Mouse (Mus musculus): ENCODE results near the gene Ier5l. TPM values are rescaled to one million over a fixed set of nuclear protein-coding genes. Genes with fewer than 3 reads are reported as not detected.

Ier5l gene
- total and polyA plus RNA-seq, 3 experiments, result 0.06 TPM; not detected in 2

- Histone ChIP-seq H3K79me2 (ENCODE audit: control insufficient read depth, insufficient read depth, low read length, poor library complexity) (no peaks in the 10 kb centered on the region), H3K4me3 (ENCODE audit: control insufficient read depth in 1 of 2, insufficient read depth in 1 of 2, low read depth in 2 of 2, low read length in 2 of 2) (peak overlapping the region; percentile 79 to 96), H3K27ac (ENCODE audit: control insufficient read depth, low read depth, low read length) (peak overlapping the region; percentile 21; the same call in 1 of the 2 replicates), H3K36me3 (ENCODE audit: control insufficient read depth in 1 of 2, insufficient read depth in 2 of 2, low read length in 2 of 2) (0 out of 4 replicates have a peak, but pooled peaks cover 0 to 2% of the 10 kb centered on the region in 2 experiments), H3K4me1 (ENCODE audit: control insufficient read depth in 1 of 2, insufficient read depth in 2 of 2, low read length in 2 of 2) (peaks cover 0 to 3% of the 10 kb centered on the region in 2 experiments; a peak in 1 of 4 replicates), H3K27me3 (ENCODE audit: control insufficient read depth in 1 of 2, insufficient read depth in 2 of 2, low read length in 2 of 2) (no peaks in the 10 kb centered on the region), H3K9ac (ENCODE audit: control insufficient read depth, low read depth, low read length, poor library complexity, severe bottlenecking) (peak overlapping the region; percentile 58), H3K9me3 (replicated peaks; ENCODE audit: insufficient read depth, low read length) (no peaks in the 10 kb centered on the region)
- peak; percentile 67 for DNase-seq (ENCODE audit: low read depth, low spot score)
- TF ChIP-seq POLR2A (IDR thresholded peaks at IDR 0.05; ENCODE audit: control insufficient read depth in 1 of 2, insufficient read depth in 1 of 2, low read depth in 1 of 2, low read length in 2 of 2, poor library complexity in 1 of 2) (no peak), KAT2A (conservative IDR thresholded peaks at IDR 0.05; ENCODE audit: low read depth, low read length) (0 out of 2 replicates have a peak, but pooled peaks have one; percentile 8), MYB (IDR thresholded peaks at IDR 0.05; ENCODE audit: low read depth, low read length) (no peak), MXI1 (IDR thresholded peaks at IDR 0.05; ENCODE audit: low read depth, low read length) (peak; percentile 66), GABPA (IDR thresholded peaks at IDR 0.05; ENCODE audit: low read depth, low read length) (no peak), CHD1 (IDR thresholded peaks at IDR 0.05; ENCODE audit: low read depth, low read length) (no peak), GATA1 (IDR thresholded peaks at IDR 0.05; ENCODE audit: low read depth, low read length) (no peak), MAZ (IDR thresholded peaks at IDR 0.05; ENCODE audit: low read depth, low read length) (no peak)
These were observed 9.6 kb downstream of the Ier5l start for GRCm38 (mm10) chr2:30464411-30464810.

- TF ChIP-seq MAX (IDR thresholded peaks at IDR 0.05; ENCODE audit: low read length) (0 out of 2 replicates have a peak, but pooled peaks have one; percentile 13), CHD1 (IDR thresholded peaks at IDR 0.05; ENCODE audit: low read depth, low read length) (no peak), POLR2AphosphoS2 (IDR thresholded peaks at IDR 0.05; ENCODE audit: low read length) (peak; percentile 95), ZKSCAN1 (IDR thresholded peaks at IDR 0.05; ENCODE audit: low read depth, low read length) (no peak), SIN3A (IDR thresholded peaks at IDR 0.05; ENCODE audit: low read length) (peak; percentile 77), RAD21 (IDR thresholded peaks at IDR 0.05; ENCODE audit: low read depth, low read length) (no peak), MAZ (IDR thresholded peaks at IDR 0.05; ENCODE audit: low read depth, low read length) (peak; percentile 65; the same call in 1 of the 2 replicates), ETS1 (IDR thresholded peaks at IDR 0.05; ENCODE audit: low read depth, low read length) (peak; percentile 84), ZMIZ1 (IDR thresholded peaks at IDR 0.05; ENCODE audit: low read depth, low read length) (0 out of 2 replicates have a peak, but pooled peaks have one; percentile 50), GATA1 (IDR thresholded peaks at IDR 0.05; ENCODE audit: low read depth, low read length) (0 out of 2 replicates have a peak, but pooled peaks have one; percentile 13), USF1 (IDR thresholded peaks at IDR 0.05; ENCODE audit: low read depth, low read length) (0 out of 2 replicates have a peak, but pooled peaks have one; percentile 27), NELFE (IDR thresholded peaks at IDR 0.05; ENCODE audit: low read depth, low read length) (peak; percentile 69), TBP (IDR thresholded peaks at IDR 0.05; ENCODE audit: low read depth, low read length) (peak; percentile 73), CHD2 (IDR thresholded peaks at IDR 0.05; ENCODE audit: low read length) (no peak; the same call in 1 of the 2 replicates), POLR2A (IDR thresholded peaks at IDR 0.05; ENCODE audit: control insufficient read depth in 1 of 2, insufficient read depth in 1 of 2, low read depth in 1 of 2, low read length in 2 of 2, poor library complexity in 1 of 2) (peak in 1 of 2 experiments; percentile 71; a peak in 2 of 4 replicates), MXI1 (IDR thresholded peaks at IDR 0.05; ENCODE audit: low read depth, low read length) (peak; percentile 82; the same call in 1 of the 2 replicates), JUND (IDR thresholded peaks at IDR 0.05; ENCODE audit: low read depth, low read length) (no peak), HCFC1 (IDR thresholded peaks at IDR 0.05; ENCODE audit: low read depth, low read length) (peak; percentile 65; the same call in 1 of the 2 replicates), POLR2AphosphoS5 (IDR thresholded peaks at IDR 0.05; ENCODE audit: borderline replicate concordance, low read depth, low read length) (peak; percentile 62; the same call in 1 of the 2 replicates), RCOR1 (IDR thresholded peaks at IDR 0.05; ENCODE audit: low read depth, low read length) (peak; percentile 51; the same call in 1 of the 2 replicates), TCF12 (IDR thresholded peaks at IDR 0.05; ENCODE audit: low read depth, low read length) (peak; percentile 10; the same call in 1 of the 2 replicates), MYC (IDR thresholded peaks at IDR 0.05; ENCODE audit: low read depth, low read length) (peak; percentile 33; the same call in 1 of the 2 replicates), TAL1 (IDR thresholded peaks at IDR 0.05; ENCODE audit: low read length) (peak; percentile 67), UBTF (IDR thresholded peaks at IDR 0.05; ENCODE audit: borderline replicate concordance, insufficient read depth, low read depth, low read length) (no peak), EP300 (IDR thresholded peaks at IDR 0.05; ENCODE audit: low read depth in 1 of 2, low read length in 2 of 2) (peak in 1 of 2 experiments; percentile 37; a peak in 2 of 4 replicates), MEF2A (IDR thresholded peaks at IDR 0.05; ENCODE audit: extremely low read depth, insufficient replicate concordance, low read depth, low read length, poor library complexity, severe bottlenecking) (no peak)
- DNase-seq (ENCODE audit: low read depth, low spot score), result peak; percentile 96
- Histone ChIP-seq H3K27me3 (ENCODE audit: control insufficient read depth in 1 of 2, insufficient read depth in 2 of 2, low read length in 2 of 2) (no peaks in the 10 kb centered on the region), H3K27ac (ENCODE audit: control insufficient read depth, low read depth, low read length) (peak overlapping the region; percentile 20; the same call in 1 of the 2 replicates), H3K4me3 (ENCODE audit: control insufficient read depth in 1 of 2, insufficient read depth in 1 of 2, low read depth in 2 of 2, low read length in 2 of 2) (peak overlapping the region; percentile 79 to 96), H3K9me3 (replicated peaks; ENCODE audit: insufficient read depth, low read length) (no peaks in the 10 kb centered on the region), H3K9ac (ENCODE audit: control insufficient read depth, low read depth, low read length, poor library complexity, severe bottlenecking) (peak overlapping the region; percentile 58), H3K36me3 (ENCODE audit: control insufficient read depth in 1 of 2, insufficient read depth in 2 of 2, low read length in 2 of 2) (0 out of 4 replicates have a peak, but pooled peaks cover 0 to 2% of the 10 kb centered on the region in 2 experiments), H3K79me2 (ENCODE audit: control insufficient read depth, insufficient read depth, low read length, poor library complexity) (no peaks in the 10 kb centered on the region), H3K4me1 (ENCODE audit: control insufficient read depth in 1 of 2, insufficient read depth in 2 of 2, low read length in 2 of 2) (peaks cover 0 to 3% of the 10 kb centered on the region in 2 experiments; a peak in 1 of 4 replicates)
These were observed 10.1 kb downstream of the Ier5l start for GRCm38 (mm10) chr2:30463904-30464330.
